Mouse (Mus musculus) Muller cell, postnatal 12 days (primary cell): ENCODE results near the gene Gm12248.

Experiments used
- DNase-seq: peaks from one replicate; pipeline ENCODE4 v3.0.0-alpha.2; 2015; ENCODE audit errors: inconsistent ontology term

The Gm12248 gene

DNA sequence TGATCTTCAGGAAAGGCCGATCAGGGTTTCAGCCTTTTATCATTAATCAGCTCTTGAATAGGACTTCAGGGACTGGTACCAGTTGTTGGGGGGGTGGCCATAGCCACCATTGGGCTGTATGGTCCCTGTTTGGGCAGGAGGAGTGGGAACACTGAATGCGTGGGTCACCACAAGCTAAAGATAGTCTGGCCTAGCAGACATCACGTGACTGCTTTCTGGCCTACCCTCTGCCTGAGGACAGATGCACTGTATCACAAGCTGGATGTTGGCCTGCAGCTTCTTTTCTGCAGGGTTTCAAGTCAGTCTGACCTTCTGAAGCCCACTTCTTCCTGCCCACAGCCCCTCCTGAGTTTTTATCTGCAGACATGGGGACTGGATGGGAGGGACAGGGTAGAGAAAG is 59.3 kb downstream of the Gm12248 start:
- no peak for DNase-seq

DNA sequence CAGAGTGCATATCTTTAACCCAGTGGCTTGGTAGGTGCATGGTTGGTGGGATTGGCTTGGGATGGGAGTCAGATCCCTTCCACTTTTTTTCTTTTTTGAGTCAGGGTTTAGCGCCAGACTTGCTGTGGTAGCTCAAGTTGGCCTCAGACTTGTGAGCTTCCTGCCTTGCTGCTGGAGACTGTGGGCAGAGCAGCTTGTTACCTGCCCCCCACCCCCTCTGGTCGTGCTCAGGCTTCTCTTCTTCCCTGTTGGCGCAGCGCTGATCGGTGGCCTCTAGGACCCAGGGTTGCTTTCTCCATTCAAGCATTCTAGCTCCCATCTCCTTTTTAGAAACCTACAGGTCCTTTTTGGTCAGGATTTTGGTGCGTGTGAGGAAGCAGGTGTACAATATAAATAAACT is 61.8 kb downstream of the Gm12248 start:
- no peak for DNase-seq

DNA sequence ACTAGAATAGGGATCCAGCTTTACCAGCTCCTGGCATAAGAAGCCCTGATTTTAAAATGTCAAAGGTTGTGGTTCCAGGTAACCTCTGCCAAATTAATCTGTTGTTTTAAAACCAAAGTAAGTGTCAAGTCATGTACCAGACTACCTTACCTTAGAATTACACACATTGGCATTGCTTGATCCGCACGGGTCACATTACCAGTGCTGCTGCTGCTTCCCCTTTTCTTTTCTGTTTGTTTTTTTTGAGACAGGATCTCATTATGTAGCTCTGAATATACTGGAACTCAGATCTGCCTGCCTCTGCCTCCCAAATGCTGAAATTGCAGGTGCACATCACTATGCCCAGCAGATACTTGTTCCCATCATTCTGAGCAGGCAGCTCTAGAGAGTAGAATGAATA is 63.1 kb downstream of the Gm12248 start:
- no peak for DNase-seq

DNA sequence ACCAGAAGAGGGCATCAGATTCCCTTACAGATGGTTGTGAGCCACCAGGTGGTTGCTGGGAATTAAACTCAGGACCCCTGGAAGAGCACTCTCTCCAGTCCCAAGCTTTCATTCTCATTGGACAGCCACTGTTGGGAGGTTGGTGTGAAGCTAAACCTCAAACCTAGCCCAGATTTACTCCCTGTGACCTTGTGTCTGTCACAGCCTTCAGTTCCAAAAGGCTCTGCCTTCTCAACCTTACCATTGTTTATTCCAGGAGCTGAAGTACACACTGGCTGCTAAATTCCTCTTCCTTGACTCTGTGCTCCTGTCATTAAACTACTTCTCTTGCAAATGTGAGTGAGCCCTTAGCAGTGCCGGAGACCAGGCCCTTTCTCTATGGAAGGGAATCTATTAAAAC is 64.0 kb downstream of the Gm12248 start:
- no peak for DNase-seq

DNA sequence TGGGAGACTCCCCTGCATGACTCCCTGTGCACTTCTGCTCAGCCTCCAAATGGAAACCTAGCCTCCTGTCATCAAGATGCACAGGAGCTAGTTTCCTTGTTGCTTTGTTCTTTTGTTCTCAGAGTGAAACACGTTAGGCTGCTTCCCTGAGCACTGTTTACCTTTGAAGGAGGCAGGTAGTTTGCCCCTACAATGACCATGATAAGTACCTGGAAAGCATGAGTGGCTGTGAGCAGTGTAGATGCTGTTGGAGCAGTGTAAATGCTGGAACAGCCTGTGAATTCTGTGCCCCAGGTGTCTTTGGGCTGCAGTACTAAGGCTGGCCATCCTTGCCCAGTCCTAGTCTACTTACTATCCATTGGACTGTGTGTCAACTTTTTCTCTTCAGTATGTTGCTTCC is 66.1 kb downstream of the Gm12248 start:
- DNase-seq: no peak

DNA sequence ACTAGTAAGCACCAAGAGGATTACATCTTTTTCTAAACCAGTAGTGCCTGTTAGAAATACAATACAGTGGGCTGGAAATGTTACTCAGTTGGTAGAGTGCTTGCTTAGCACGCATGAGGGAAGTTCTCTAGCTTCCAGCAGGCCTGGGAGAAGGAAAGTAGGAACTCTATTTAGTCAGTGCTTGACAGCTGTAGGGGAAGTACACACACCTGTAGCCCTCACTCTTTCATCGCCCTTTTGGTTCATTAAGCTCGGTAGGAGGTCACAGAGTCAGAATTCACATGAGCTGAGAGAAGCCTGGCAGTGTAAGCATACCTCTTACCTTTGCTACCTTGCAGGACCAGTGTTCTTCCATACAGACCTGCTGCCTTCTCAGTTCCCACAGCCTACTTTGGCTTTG is 66.6 kb downstream of the Gm12248 start:
- no peak for DNase-seq

DNA sequence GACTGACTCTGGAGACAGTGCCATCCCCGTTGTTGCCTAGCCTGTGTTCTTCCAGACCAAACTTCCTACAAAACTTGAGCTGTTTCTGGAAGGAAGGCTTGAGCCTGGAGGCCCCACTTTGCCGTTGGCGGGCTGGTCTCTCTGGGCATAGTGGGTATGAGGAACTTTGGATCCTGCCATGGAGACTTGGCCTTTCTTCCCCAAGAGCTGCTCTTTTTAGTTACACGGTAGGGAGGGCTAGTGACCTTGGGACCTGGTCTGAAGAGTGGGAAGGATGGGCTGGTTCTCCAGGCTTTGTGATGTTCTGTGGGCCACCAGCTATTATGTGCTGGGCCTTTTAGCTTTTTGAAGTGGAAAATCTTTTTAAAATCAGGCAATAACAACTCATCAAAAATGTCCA is 67.1 kb downstream of the Gm12248 start:
- no peak for DNase-seq

DNA sequence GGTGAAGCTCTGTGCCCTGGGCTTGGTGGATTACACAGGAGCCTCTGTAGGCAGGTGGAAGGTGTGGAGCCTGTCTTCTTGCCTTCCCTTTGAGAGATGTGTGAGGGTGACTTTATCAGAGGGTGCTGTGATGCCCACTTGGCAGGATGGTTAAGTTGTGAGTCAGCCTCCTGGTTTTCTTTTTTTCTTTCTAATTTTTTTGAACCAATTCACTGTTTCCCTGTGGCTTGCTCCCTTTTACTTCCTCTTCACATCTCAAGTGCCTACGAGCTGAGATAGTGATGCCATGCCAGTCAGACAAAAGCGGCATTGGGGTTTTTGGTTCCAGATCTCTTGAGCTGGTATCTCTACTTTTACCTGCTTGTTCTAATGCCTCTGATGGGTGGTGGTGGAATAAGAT is 68.3 kb downstream of the Gm12248 start:
- DNase-seq: no peak

DNA sequence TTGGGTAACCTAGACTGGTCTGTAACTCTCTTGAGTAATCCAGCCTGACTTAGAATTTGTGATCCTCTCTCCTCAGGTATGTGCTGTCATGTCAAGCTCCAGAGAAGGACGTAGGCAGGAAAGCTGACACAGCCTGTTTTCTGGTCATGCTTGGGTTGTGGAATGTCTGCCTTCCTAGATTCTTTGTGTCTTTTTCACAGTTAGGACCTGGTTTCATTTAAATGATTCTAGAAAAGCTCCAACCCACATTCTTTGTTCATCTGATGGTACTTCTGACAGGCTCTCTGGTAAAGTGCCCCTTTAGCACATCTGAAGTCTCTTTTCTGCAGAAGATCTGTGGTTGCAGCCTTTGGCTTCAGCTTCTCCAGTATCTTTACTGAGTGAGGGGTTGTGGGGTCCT is 68.7 kb downstream of the Gm12248 start:
- DNase-seq: peak; percentile 62

DNA sequence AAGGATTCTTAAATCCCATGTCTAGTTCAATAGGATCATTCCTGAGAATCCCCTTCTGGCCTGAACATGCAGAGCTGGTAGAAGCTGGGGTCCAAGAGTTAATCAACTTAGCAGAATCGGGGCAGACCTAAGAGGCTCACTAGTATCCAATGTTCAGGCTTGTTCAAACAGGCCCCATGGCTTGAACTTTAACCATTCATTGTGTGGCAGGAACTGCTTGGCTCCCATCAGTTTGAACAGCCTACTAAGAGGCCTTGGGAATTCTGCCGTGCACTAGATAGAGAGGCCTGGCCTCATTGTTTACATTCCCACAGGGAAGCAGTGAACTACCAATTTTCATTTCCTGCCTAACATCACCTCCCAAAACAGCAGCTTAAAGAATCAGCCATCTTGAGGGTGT is 71.3 kb downstream of the Gm12248 start:
- DNase-seq: no peak

DNA sequence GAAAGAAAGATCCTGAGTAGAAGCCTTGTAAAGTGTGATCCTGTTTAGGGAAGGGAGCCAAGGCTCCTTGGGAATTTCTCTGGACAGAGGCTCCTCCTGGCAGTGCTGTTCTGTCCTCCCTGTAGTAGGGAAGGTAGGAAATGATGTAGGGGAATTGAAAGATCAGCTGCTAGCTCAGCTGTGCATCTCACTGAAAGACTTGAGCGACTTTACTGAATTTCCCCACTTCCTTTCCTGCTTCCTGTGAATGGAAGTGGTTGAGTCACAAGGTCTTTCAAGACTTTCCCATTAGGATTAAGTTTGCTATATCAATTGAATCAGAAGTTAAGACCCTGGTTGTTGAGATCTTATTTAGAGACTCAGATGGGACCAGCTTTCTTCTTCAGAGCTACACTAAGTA is 71.8 kb downstream of the Gm12248 start:
- no peak for DNase-seq

DNA sequence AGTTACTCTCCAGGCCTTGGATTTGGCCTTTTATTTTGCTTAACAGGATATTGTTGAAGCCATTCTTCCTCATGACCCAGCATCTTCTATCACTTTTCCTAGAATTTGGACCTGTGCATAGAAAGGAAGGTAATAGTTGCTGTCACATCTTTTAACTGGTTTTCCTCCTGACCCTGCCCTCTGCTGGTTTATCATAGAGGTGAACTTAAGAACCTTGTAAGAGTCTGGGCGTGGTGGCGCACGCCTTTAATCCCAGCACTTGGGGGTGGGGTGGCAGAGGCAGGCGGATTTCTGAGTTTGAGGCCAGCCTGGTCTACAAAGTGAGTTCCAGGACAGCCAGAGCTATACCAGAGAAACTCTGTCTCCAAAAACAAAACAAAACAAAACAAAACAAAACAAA is 74.2 kb downstream of the Gm12248 start:
- DNase-seq: no peak

DNA sequence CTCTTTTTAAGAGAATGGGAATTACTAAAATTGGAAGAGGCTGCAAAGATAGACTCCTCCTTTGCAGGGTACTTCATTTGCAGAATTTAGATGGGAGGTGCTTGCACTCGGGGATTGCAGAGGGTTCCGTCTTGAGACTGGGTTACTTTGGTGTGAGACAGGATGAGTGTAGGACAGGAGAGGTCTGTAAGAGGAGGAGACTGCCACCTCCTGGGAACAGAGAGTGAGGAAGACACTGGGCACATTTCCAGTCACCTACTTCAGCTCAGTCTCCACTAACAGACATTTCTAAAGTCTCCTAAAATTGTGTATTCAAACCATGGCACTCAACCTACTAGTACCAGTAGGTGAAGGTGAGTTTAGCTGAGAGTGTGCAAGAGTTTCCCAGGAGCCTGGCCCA is 74.6 kb downstream of the Gm12248 start:
- peak; percentile 27 for DNase-seq

DNA sequence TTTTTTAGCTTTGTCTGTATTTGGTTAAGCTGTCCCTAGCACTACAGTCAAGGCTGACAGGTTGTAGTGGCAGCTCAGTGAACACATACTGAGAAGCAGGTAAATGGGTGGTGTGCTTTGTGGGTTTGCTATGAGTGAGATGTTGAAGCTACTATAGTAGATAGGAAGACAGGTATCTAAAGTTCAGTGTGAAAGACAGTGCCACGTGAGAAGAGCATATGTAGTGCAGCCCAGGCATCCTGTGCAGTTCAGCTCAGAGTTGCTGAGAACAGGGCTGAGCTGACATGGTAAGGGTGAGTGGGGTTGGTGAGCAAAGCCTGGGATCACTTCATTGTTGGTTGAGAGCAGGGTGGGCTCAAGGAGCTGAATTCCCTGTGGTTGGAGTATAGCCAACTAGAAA is 75.5 kb downstream of the Gm12248 start:
- no peak for DNase-seq

DNA sequence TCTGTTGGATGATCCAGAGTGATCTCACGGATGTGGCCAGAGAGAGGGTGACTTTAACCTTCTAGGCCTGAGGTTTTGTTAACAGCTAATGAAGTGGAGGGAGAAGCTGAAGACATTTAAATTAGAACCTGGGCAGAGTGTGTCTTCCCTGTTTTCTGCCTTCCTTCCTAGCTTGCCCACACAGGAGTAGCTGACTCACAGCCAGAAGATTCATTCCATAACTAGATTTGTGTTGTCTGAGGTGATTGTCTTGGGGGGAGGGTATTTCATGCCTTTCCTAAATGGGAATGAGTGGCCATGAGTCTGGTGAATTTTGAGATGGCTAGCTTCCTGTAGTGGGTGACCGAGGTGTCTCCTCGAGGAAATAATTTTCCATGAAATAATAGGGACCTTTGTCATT is 76.6 kb downstream of the Gm12248 start:
- DNase-seq: peak; percentile 29

DNA sequence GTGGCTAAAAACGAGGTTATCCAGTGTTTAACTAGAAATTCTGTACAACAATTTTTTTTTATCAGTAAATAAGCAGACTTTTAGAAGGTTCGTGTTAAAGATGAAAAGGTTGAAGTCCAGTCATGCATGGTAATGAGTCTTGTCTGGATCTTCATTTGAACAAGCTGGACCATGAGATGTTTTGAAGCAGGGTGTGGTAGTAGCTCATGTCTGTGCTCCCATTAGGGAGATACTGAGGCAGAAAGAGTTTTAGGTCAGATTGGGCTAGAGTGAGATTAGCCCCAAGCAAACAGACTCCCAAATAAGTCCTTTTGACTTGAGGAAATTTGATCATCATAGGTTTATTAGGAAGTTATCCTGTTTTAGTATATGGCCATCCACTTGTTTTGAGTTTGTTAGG is 77.6 kb downstream of the Gm12248 start:
- DNase-seq: no peak

DNA sequence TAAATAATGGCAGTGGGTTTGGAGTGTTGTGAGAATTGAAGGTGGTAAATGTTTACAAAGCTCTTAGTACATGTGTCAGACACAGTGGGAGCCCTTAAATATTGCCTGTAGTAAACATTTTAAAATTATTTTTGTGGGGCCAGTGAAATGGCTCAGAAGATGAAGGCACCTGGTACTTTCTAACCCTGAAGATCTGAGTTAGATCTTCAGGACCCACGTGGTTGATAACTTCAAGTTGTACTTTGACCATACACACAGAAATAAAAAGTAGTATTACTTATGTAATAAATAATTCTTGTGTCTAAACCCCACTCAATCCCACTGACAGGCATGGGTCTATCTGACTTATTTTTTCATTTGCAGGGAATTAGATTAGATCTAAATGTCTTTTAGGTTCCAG is 78.3 kb downstream of the Gm12248 start:
- DNase-seq: no peak
